Mouse (Mus musculus): ENCODE data around the gene Pdx1. TPM values are rescaled to one million over a fixed set of nuclear protein-coding genes. Genes with fewer than 3 reads are reported as not detected.

Pdx1 gene
- total and polyA plus RNA-seq, 3 experiments, result not detected

- H3K27me3 ChIP-seq (ENCODE audit: control insufficient read depth in 1 of 2, insufficient read depth in 2 of 2, low read length in 2 of 2), result no peaks in the 10 kb centered on the region
Measured at GRCm38 (mm10) chr5:147304276-147305155, 34.8 kb downstream of the Pdx1 start.

DNA sequence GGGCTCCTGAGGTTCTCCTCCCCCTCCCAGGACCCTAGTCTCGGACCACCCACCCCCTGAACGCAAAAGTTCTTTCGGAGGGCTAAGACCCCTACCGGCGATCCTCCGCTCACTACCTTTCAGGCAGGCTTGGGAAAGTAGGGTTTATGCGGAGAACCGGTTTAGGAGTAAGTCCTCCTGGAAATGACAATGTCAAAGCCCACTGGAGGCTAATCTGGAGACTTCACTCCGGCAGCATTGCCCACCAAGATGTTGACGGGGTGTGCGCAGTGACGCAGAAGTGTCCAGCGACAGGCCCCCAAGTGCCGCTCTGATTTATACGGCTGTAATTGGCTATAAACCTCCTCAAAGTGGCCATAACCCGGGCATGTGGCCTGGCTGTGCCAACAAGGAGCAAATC is 35.4 kb downstream of the Pdx1 start:
- H3K9me3 ChIP-seq (replicated peaks; ENCODE audit: insufficient read depth, low read length), result no peaks in the 10 kb centered on the region
- no peaks in the 10 kb centered on the region for H3K27me3 ChIP-seq (ENCODE audit: control insufficient read depth in 1 of 2, insufficient read depth in 2 of 2, low read length in 2 of 2)
- DNase-seq (ENCODE audit: low read depth, low spot score), result no peak
- TF ChIP-seq POLR2A (IDR thresholded peaks at IDR 0.05; ENCODE audit: control insufficient read depth in 1 of 2, insufficient read depth in 1 of 2, low read depth in 1 of 2, low read length in 2 of 2, poor library complexity in 1 of 2), result no peak
- TF ChIP-seq KAT2A (conservative IDR thresholded peaks at IDR 0.05; ENCODE audit: low read depth, low read length), result no peak
- TF ChIP-seq ZNF384 (IDR thresholded peaks at IDR 0.05; ENCODE audit: low read depth, low read length), result no peak
- no peaks in the 10 kb centered on the region for H3K4me1 ChIP-seq (ENCODE audit: control insufficient read depth in 1 of 2, insufficient read depth in 2 of 2, low read length in 2 of 2)
- no peak overlapping the region for H3K4me3 ChIP-seq (ENCODE audit: control insufficient read depth in 1 of 2, insufficient read depth in 1 of 2, low read depth in 2 of 2, low read length in 2 of 2)
- no peaks in the 10 kb centered on the region for H3K79me2 ChIP-seq (ENCODE audit: control insufficient read depth, insufficient read depth, low read length, poor library complexity)
- no peaks in the 10 kb centered on the region for H3K36me3 ChIP-seq (ENCODE audit: control insufficient read depth in 1 of 2, insufficient read depth in 2 of 2, low read length in 2 of 2)
- H3K9ac ChIP-seq (ENCODE audit: control insufficient read depth, low read depth, low read length, poor library complexity, severe bottlenecking), result no peak overlapping the region
- H3K27ac ChIP-seq (ENCODE audit: control insufficient read depth, low read depth, low read length), result no peak overlapping the region

More at GRCm38 (mm10) chr5:147304276-147305155, 34.8 kb downstream of the Pdx1 start:
- Histone ChIP-seq H3K27ac (ENCODE audit: control insufficient read depth, low read depth, low read length) (no peak overlapping the region), H3K4me1 (ENCODE audit: control insufficient read depth in 1 of 2, insufficient read depth in 2 of 2, low read length in 2 of 2) (no peaks in the 10 kb centered on the region), H3K9me3 (replicated peaks; ENCODE audit: insufficient read depth, low read length) (no peaks in the 10 kb centered on the region), H3K36me3 (ENCODE audit: control insufficient read depth in 1 of 2, insufficient read depth in 2 of 2, low read length in 2 of 2) (no peaks in the 10 kb centered on the region), H3K79me2 (ENCODE audit: control insufficient read depth, insufficient read depth, low read length, poor library complexity) (no peaks in the 10 kb centered on the region), H3K4me3 (ENCODE audit: control insufficient read depth in 1 of 2, insufficient read depth in 1 of 2, low read depth in 2 of 2, low read length in 2 of 2) (no peak overlapping the region), H3K9ac (ENCODE audit: control insufficient read depth, low read depth, low read length, poor library complexity, severe bottlenecking) (no peak overlapping the region)
- TF ChIP-seq ZMIZ1 (IDR thresholded peaks at IDR 0.05; ENCODE audit: low read depth, low read length) (no peak), ETS1 (IDR thresholded peaks at IDR 0.05; ENCODE audit: low read depth, low read length) (no peak), CTCF (IDR thresholded peaks at IDR 0.05 in 2 of 3, conservative IDR thresholded peaks at IDR 0.05 in 1 of 3; ENCODE audit: control insufficient read depth in 1 of 3, insufficient read depth in 1 of 3, low read depth in 2 of 3, low read length in 3 of 3, poor library complexity in 1 of 3, severe bottlenecking in 1 of 3) (no peak), NRF1 (IDR thresholded peaks at IDR 0.05; ENCODE audit: insufficient read depth, low read depth, low read length, poor library complexity, severe bottlenecking) (no peak), POLR2A (IDR thresholded peaks at IDR 0.05; ENCODE audit: control insufficient read depth in 1 of 2, insufficient read depth in 1 of 2, low read depth in 1 of 2, low read length in 2 of 2, poor library complexity in 1 of 2) (no peak), UBTF (IDR thresholded peaks at IDR 0.05; ENCODE audit: borderline replicate concordance, insufficient read depth, low read depth, low read length) (no peak), ZC3H11A (IDR thresholded peaks at IDR 0.05; ENCODE audit: low read depth, low read length) (no peak), JUND (IDR thresholded peaks at IDR 0.05; ENCODE audit: low read depth, low read length) (no peak), BHLHE40 (IDR thresholded peaks at IDR 0.05; ENCODE audit: borderline replicate concordance, low read depth, low read length) (no peak), ZKSCAN1 (IDR thresholded peaks at IDR 0.05; ENCODE audit: low read depth, low read length) (no peak), MAX (IDR thresholded peaks at IDR 0.05; ENCODE audit: low read length) (no peak), GABPA (IDR thresholded peaks at IDR 0.05; ENCODE audit: low read depth, low read length) (no peak), E2F4 (IDR thresholded peaks at IDR 0.05; ENCODE audit: borderline replicate concordance, low read depth, low read length) (no peak), ELF1 (IDR thresholded peaks at IDR 0.05; ENCODE audit: low read depth, low read length) (no peak)
- DNase-seq (ENCODE audit: low read depth, low spot score), result no peak

Data from MEL (cell line).